Mouse (Mus musculus): ENCODE measurements around the gene Smim20. TPM values are rescaled to one million over a fixed set of nuclear protein-coding genes. Genes with fewer than 3 reads are reported as not detected.

The Smim20 gene
- polyA plus RNA-seq, 1 experiment from 2014 or later, result 98.8 TPM

DNA sequence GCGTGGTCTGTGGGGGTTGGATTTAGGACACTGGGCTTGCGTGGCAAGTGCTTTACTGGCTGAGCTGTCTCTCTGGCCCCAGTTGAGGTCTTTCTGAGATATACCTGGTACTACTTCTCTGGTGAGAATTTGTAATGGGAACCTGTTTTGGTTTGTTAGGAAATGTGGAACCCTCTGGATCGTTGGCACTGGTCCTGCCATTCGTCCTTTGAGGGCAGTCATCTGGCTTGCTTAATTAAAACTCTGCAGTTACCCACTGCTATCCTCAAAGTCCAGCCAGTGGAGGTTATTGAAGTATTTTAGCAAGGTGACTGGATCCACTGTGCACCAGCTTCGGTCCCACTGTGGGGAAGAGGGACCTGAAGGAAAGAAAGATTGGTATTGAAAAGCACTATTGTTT is 2.9 kb downstream of the Smim20 start:
- no peaks in the 10 kb centered on the region for H3K27me3 ChIP-seq (replicated peaks)
- no peak for ATAC-seq
- no peaks in the 10 kb centered on the region for H3K36me3 ChIP-seq
- no peaks in the 10 kb centered on the region for H3K9me3 ChIP-seq
- peaks cover 13% of the 10 kb centered on the region; the same call in 1 of the 2 replicates for H3K4me1 ChIP-seq (replicated peaks)
- H3K4me3 ChIP-seq (replicated peaks), result no peak overlapping the region
- no peak overlapping the region for H3K27ac ChIP-seq
- H3K9ac ChIP-seq, result no peak overlapping the region
- H3K4me2 ChIP-seq (replicated peaks), result no peak overlapping the region
- 92% methylated on average over 5 of the region's 5 CpGs for WGBS

DNA sequence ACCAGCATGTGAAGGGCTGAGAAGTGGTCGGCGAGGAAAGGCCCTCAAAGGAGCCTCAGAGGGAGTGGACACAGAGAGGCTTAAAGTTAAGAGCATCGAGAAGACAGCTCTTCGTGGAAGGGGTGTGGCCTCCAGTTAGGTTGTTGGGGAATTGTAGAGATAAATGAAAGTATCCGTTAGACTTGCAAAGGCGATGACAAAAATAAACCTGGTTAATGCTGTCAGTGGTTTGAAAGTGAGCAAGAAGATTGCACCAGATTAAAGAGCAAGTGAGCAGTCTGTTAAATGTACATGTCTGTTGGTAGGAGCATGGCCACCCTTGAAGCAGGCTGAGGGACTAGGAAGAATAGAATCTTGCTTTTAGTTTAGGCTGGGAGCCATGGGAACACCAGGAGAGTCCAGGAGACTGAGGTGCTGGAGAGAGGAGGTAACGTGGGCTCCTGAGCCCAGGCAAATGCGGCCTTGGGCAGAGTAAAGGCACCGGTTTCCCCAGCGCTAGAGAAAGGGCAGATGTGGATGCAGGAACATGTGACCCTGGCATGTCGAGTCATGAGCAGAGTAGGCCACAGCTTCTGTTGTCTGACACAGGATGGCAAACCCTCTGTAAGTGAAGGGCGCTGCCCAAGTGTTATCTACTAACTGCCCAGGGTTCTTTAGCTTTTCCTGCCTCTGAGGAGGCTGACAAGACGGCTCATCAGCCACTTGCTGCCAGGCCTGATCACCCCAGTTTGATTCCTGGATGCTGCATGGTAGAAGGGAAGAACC is 4.2 kb downstream of the Smim20 start:
- Histone ChIP-seq H3K4me1 (replicated peaks) (peaks cover 13% of the 10 kb centered on the region; the same call in 1 of the 2 replicates), H3K27ac (no peak overlapping the region), H3K9me3 (no peaks in the 10 kb centered on the region), H3K36me3 (no peaks in the 10 kb centered on the region), H3K9ac (no peak overlapping the region), H3K4me3 (replicated peaks) (no peak overlapping the region), H3K27me3 (replicated peaks) (no peaks in the 10 kb centered on the region), H3K4me2 (replicated peaks) (no peak overlapping the region)
- no peak for ATAC-seq
- 91% methylated on average over 13 of the region's 13 CpGs for WGBS

DNA sequence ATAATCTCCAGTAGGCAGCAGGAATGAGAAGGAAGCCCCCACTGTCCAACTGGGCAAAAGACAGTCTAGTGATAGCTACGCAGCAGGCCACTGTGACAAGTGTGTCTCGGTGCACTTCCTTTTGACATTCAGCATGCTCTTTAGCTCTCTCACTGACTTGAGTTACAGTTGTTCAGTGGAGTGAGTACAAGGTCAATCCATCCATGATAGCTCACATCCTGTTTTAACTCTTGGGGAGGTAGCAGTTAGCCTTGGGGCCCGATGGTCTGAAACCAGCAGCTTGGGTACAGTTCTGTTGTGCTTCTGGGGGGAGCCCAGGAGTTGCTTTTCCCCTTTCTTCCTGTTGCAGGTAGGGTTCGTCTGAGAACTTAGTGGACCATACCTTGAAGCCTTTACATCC is 5.7 kb downstream of the Smim20 start:
- H3K9ac ChIP-seq, result no peak overlapping the region
- H3K27ac ChIP-seq, result no peak overlapping the region
- peaks cover 8% of the 10 kb centered on the region; the same call in 1 of the 2 replicates for H3K4me1 ChIP-seq (replicated peaks)
- 94% methylated on average over 4 of the region's 4 CpGs for WGBS
- ATAC-seq, result no peak
- H3K4me3 ChIP-seq (replicated peaks), result no peak overlapping the region
- H3K4me2 ChIP-seq (replicated peaks), result no peak overlapping the region
- no peaks in the 10 kb centered on the region for H3K9me3 ChIP-seq
- H3K36me3 ChIP-seq, result no peaks in the 10 kb centered on the region
- H3K27me3 ChIP-seq (replicated peaks), result no peaks in the 10 kb centered on the region

DNA sequence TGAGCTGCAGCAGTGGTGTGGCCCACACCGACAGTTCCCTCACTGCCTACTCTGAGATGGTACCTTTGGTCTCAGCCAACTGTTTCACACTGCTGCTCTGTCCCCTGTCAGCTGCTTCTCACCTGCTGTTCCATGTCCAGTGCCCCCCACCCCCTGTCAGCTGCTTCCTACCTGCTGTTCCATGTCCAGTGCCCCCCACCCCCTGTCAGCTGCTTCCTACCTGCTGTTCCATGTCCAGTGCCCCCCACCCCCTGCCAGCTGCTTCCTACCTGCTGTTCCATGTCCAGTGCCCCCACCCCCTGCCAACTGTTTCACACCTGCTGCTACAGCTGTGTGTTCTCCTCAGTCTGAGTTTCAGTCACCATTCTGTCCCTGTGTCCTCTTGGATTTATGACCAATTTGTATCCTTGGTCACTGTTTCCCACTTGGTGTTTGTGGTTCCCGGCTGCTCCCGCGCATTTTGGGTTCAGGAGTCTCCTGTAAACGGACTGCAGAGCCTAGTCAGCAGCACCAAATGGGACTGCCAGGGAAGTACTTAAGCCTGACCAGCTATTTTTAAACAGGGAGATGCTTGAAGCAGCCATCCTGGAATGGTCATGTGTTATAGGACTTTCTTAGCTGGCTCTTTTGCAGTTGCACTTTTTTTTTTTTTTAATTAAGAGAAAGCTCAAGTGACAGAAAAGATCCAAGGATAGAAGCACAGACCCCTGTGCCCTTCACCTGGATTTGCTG is 7.0 kb downstream of the Smim20 start:
- no peak overlapping the region for H3K9ac ChIP-seq
- no peaks in the 10 kb centered on the region for H3K9me3 ChIP-seq
- H3K27me3 ChIP-seq (replicated peaks), result no peaks in the 10 kb centered on the region
- H3K27ac ChIP-seq, result no peak overlapping the region
- peaks cover 5% of the 10 kb centered on the region; the same call in 1 of the 2 replicates for H3K36me3 ChIP-seq
- no peak overlapping the region for H3K4me3 ChIP-seq (replicated peaks)
- no peak for ATAC-seq
- H3K4me1 ChIP-seq (replicated peaks), result 0 out of 2 replicates have a peak, but pooled peaks cover 2% of the 10 kb centered on the region
- H3K4me2 ChIP-seq (replicated peaks), result no peak overlapping the region
- WGBS, result 82% methylated on average over 5 of the region's 5 CpGs

DNA sequence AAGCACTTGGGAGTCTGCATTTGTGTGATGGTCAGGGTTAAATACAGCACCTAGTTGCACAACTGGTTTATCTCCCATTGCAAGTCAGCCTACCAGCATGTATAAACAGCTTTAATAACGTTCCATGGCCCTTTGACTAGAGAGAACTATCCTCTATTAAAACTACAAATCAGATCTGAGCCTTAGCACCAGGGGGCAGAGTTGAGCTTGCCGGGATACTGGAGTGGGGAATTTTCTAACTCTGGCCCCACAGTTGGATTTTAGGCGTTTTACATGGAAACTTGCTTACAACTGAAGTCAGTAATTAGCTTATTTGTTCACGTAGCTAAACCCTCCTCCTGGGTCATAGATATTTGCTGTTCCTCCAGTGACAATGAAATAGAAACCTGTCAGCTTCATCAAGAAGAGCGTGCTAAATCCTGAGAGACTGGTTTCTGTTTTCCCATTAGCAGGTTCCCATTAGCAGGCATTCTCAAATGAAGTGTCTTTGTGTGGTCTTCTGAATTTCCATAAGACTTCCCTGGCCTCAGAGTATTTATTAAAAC is 8.0 kb downstream of the Smim20 start:
- 0 out of 2 replicates have a peak, but pooled peaks cover 2% of the 10 kb centered on the region for H3K4me1 ChIP-seq (replicated peaks)
- H3K27ac ChIP-seq, result no peak overlapping the region
- no peak overlapping the region for H3K9ac ChIP-seq
- H3K27me3 ChIP-seq (replicated peaks), result no peaks in the 10 kb centered on the region
- peaks cover 5% of the 10 kb centered on the region; the same call in 1 of the 2 replicates for H3K36me3 ChIP-seq
- H3K9me3 ChIP-seq, result no peaks in the 10 kb centered on the region
- no peak overlapping the region for H3K4me3 ChIP-seq (replicated peaks)
- no peak for ATAC-seq
- WGBS, result 54% methylated on average over 5 of the region's 5 CpGs
- no peak overlapping the region for H3K4me2 ChIP-seq (replicated peaks)

DNA sequence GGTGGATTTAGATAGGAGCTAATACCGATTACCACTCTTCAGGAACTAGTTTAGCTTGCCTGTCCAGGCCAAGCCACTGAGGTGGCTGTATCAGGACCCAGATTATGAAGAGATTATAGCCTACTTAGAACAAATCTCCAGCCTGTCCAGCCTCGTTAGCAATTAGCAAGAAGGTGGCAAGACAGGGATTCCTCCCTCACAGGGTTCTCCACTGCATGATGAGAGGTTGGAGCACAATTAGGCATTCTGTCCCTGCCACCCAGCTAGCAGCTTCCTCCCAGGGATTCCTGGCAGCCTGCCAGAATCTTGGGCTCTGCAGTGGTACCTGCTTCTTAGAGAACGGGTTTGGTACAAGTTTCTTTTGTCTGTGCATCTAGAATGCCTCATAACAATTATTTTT is 8.5 kb downstream of the Smim20 start:
- 70% methylated on average over 3 of the region's 3 CpGs for WGBS
- 0 out of 2 replicates have a peak, but pooled peaks cover 2% of the 10 kb centered on the region for H3K4me1 ChIP-seq (replicated peaks)
- peaks cover 5% of the 10 kb centered on the region; the same call in 1 of the 2 replicates for H3K36me3 ChIP-seq
- no peak overlapping the region for H3K27ac ChIP-seq
- H3K9me3 ChIP-seq, result no peaks in the 10 kb centered on the region
- no peak overlapping the region for H3K4me2 ChIP-seq (replicated peaks)
- H3K9ac ChIP-seq, result no peak overlapping the region
- H3K4me3 ChIP-seq (replicated peaks), result no peak overlapping the region
- no peaks in the 10 kb centered on the region for H3K27me3 ChIP-seq (replicated peaks)
- ATAC-seq, result no peak

DNA sequence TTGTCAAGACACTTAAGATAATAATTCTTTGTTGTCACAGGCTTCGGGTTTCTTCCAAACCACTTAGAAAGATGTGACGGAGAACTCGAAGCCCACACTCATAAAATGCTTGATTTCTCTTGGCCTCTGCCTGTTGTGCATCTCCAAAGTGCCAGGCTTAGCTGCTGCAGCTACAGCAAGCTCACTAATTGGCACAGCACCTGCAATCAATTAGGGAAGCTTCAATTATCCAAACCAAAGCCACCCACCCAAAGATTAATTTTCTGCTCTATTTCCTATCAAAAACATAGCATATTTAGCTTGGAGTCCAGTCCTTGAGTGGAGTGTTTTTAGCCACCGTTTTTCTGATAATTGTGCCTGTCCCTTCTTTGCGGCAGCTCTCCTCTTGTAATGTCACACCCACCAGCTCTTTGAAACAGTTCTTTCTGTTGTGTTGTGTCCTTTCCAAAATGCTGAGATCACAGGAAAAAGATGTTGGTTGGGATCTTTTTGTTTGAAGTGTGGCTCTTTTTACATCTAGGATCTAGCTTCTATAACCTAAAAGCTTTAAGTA is 9.7 kb downstream of the Smim20 start:
- WGBS, result 60% methylated on average over 5 of the region's 5 CpGs
- Histone ChIP-seq H3K36me3 (peaks cover 5% of the 10 kb centered on the region; the same call in 1 of the 2 replicates), H3K27me3 (replicated peaks) (no peaks in the 10 kb centered on the region), H3K4me3 (replicated peaks) (no peak overlapping the region), H3K4me2 (replicated peaks) (no peak overlapping the region), H3K4me1 (replicated peaks) (0 out of 2 replicates have a peak, but pooled peaks cover 2% of the 10 kb centered on the region), H3K9ac (no peak overlapping the region), H3K27ac (no peak overlapping the region), H3K9me3 (no peaks in the 10 kb centered on the region)
- no peak for ATAC-seq

DNA sequence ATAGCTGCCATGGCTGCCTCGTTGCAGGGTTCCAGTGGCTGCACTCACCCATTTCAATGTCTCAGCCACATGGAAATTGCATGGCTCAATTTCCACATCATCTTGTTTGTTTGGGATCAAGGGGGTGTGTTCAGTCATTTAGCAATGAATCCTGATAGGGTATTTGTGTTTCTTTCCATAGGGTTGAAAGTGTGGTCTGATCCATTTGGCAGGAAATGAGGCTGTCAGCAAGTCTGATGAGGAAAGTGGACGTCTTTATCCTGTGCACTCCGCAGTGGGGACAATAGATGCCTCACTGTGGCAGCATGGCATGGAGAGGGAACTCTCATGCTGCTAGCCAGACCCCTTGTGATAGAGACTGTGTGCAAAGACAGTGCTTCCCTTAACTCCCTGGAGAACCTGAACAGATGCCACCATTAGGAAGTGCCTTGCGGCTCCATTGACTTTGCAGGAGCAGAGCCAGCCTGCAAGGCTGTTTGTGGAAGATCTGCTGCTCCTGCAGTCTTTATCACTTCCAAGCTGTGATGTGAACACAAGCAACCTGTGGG is 10.9 kb downstream of the Smim20 start:
- no peak for ATAC-seq
- H3K4me3 ChIP-seq (replicated peaks), result no peak overlapping the region
- no peak overlapping the region for H3K27ac ChIP-seq
- no peak overlapping the region for H3K4me2 ChIP-seq (replicated peaks)
- peaks cover 5% of the 10 kb centered on the region; the same call in 1 of the 2 replicates for H3K36me3 ChIP-seq
- no peaks in the 10 kb centered on the region for H3K9me3 ChIP-seq
- WGBS, result 84% methylated on average over 4 of the region's 4 CpGs
- 0 out of 2 replicates have a peak, but pooled peaks cover 2% of the 10 kb centered on the region for H3K4me1 ChIP-seq (replicated peaks)
- no peaks in the 10 kb centered on the region for H3K27me3 ChIP-seq (replicated peaks)
- no peak overlapping the region for H3K9ac ChIP-seq

DNA sequence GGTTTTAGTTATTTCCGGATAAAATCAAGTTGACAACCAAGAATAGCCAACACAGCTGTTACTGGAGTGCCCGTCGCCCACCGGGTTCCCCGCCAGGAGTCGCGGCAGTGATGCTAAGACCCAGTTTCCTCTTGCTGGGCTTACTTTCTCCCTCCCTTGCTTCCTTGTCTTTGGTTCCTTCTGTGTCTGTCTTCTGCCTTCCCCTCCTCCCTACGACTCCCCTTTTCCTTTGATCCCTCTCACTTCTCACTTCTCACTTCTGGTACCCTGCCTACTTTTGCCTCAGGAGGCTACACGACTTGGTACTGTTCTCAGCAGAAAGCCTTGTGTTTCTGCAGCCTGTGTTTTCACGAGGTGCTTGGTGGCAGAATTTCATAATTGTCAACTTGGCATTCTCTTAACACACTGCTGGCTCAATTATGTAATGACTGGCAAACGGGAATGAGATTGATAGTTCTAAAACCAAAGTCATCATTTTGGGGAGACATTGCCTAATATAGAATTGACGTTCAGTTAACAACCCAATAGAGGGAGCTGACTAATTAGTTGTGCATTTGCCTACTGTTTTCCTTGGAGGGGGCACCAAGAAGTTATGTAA is 12.4 kb downstream of the Smim20 start:
- no peak for ATAC-seq
- H3K4me3 ChIP-seq (replicated peaks), result no peak overlapping the region
- WGBS, result 81% methylated on average over 12 of the region's 12 CpGs
- no peak overlapping the region for H3K9ac ChIP-seq
- H3K27ac ChIP-seq, result no peak overlapping the region
- no peaks in the 10 kb centered on the region for H3K27me3 ChIP-seq (replicated peaks)
- H3K36me3 ChIP-seq, result peaks cover 5% of the 10 kb centered on the region; the same call in 1 of the 2 replicates
- no peaks in the 10 kb centered on the region for H3K9me3 ChIP-seq
- H3K4me2 ChIP-seq (replicated peaks), result no peak overlapping the region
- 0 out of 2 replicates have a peak, but pooled peaks cover 1% of the 10 kb centered on the region for H3K4me1 ChIP-seq (replicated peaks)

DNA sequence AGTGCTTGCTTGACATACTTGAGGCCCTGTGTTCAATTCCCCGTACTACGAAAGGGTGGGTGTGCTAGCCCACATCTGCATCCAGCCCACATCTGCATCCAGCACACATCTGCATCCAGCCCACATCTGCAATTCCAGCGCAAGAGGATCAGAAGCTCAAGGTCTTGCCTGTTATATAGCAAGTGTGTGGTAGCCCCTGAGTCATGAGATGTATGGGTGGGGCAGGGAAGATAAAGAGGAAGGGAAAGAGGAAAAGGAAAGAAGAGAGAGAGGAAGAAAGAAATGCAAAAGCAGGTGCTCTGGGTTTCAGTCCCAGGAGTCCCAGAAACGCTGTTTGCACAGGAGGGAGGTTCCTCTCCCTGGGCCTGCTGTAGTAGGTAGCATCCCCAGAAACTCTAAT is 15.6 kb downstream of the Smim20 start:
- 86% methylated on average over 4 of the region's 4 CpGs for WGBS
- H3K4me2 ChIP-seq (replicated peaks), result no peak overlapping the region
- H3K4me3 ChIP-seq (replicated peaks), result no peak overlapping the region
- H3K36me3 ChIP-seq, result peaks cover 5% of the 10 kb centered on the region; the same call in 1 of the 2 replicates
- no peaks in the 10 kb centered on the region for H3K27me3 ChIP-seq (replicated peaks)
- H3K4me1 ChIP-seq (replicated peaks), result no peaks in the 10 kb centered on the region
- H3K9me3 ChIP-seq, result no peaks in the 10 kb centered on the region
- no peak overlapping the region for H3K9ac ChIP-seq
- no peak overlapping the region for H3K27ac ChIP-seq
- no peak for ATAC-seq

DNA sequence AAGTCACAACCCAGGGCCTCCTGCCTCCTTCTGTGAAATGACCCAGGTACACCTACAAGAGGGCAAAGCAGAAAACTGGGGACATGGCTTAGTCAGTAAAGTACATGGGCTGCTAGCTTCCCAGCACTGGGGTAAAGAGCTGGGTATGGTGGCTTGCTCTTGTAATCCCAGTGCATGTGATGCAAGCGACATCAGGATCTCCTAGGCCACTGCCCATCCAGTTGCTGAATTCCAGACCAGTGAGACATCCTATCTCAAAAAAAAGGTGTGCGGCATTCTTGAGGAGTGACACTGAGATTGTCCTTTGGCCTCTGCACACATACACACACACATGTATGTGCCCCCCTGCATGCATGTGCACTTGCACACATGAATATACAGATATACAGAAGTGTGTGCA is 19.5 kb downstream of the Smim20 start:
- Histone ChIP-seq H3K9me3 (no peaks in the 10 kb centered on the region), H3K36me3 (no peaks in the 10 kb centered on the region), H3K4me2 (replicated peaks) (no peak overlapping the region), H3K4me1 (replicated peaks) (no peaks in the 10 kb centered on the region), H3K27me3 (replicated peaks) (no peaks in the 10 kb centered on the region), H3K9ac (no peak overlapping the region), H3K4me3 (replicated peaks) (no peak overlapping the region), H3K27ac (no peak overlapping the region)
- 95% methylated on average over 2 of the region's 2 CpGs for WGBS
- no peak for ATAC-seq

All from intestine, embryonic 15.5 days (tissue).